Mouse (Mus musculus) brain, adult 2 months (tissue): ENCODE data around the gene Serhl.

Experiments
- DNase-seq: peaks from one replicate; pipeline ENCODE4 v3.0.0; 2011; ENCODE audit warnings: low read depth, low spot score

Serhl gene

DNA sequence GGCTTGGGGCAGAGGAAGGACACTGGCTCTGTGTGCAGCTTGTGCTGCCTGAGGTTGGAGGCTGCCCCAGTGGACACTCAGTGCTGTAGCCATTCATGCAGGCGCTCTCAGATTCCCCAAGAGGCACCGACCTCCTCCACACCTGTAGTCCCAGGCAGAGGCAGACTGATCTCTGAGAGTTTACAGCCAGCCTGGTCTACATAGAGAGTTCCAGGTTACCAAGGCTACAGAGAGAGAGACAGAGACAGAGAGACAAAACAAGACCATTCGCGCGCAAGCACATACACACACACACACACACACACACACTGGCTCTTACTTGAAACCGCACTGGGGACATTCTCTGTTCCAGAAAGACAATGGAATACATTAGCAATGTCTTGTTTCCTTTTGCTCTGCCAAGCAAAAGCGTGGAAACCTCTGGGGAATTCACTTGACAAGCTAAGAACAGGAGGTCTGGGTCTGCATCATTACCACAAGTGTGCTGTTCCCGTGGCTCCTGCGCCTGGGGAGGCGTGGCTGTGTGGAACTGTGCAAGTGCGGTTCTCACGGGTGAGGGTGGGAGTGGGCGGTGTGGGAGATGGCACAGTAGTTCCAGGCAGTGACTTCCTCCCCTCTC lies 5.2 kb upstream of the Serhl start:
- peak; percentile 61 for DNase-seq

DNA sequence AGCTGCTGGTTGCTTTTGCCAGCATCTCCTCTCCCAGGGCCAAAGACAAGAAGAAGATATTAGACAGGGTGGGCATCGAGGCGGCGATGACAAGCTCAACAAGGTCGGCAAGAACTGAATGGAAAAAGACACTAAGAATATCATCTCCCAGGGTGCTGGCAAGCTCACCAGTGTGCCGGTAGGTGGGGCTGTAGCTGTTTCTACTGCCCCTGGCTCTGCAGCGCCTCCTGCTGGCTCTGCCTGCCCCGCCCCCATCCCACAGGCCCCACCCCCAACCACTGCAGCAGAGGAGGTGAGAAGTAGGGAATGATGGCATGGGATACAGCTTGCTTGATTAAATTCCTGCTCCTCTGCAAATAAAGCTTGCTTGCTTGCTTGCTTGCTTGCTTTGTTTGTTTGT lies 3.4 kb upstream of the Serhl start:
- peak; percentile 42 for DNase-seq

DNA sequence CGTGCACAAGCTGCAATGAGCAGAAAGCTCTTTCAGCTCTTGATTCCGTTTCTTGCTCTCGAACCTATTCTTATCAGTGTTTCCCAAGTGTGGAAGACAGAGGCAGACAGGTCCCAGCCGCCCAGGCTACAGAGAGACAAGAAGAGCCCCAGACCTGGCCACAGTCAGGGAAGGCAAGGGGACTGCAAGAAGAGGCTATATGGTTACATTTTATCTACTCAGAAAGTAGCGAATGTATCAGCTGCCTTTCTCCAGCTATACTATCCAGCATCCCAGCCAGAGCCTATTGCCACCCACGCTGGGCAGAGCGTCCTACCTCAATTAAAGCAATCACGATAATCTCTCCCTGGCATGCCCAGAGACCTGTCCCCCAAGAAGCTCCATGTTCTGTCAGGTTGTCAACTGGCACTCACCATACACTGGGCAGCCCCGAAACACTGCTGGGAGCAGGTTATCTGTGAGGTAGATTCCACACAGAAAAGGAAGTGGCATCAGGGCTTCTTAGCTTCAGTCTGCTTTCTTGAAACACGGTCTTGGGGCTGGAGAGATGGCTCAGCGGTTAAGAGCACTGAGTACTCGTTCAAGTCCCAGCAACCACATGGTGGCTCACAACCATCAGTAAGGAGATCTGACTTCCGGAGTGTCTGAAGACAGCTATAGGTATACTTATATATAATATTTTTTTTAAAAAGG lies 2.5 kb upstream of the Serhl start:
- no peak for DNase-seq

DNA sequence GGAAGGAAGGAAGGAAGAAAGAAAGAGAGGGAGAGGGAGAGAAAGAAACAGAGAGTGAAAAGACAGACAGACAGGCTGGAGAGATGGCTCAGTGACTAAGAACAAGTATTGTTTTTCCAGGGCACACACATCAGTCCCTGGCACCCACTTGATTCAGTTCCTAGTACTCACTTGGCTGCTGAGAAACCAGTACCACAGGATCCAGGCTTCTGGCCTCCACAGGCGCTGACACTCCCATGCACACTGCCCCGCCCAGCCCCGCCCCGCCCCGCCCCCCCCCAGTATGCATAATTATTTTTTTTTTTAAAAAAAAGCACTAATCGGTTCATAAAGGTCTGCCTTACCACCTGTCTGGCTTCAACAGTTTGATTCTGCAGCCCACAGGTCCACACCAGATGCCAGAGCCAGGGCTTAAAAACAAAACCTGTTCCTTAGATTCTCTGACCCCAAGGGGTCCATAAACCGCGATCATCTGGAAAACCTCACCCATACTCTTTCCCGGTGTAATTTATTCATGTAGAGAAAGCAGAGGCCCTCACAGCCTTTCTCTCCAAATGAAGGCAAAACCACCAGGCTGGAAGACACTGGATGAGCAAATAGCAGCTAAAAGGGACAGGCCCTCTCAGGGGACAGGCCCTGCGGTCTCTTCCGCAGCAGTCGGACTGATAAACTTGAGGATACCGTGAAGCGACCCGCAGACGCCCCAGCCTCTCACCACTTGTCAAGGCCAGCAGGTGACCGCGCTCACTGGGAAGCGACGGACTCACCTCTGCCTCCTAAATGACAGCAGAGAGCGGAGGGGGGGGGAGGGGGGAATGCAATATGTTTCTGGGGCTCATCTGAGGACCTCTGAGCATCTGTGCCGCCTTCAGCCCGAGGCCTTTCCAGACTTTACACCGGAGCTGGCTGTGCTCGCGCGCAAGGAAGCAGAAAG lies 544 bp upstream of the Serhl start:
- no peak for DNase-seq

DNA sequence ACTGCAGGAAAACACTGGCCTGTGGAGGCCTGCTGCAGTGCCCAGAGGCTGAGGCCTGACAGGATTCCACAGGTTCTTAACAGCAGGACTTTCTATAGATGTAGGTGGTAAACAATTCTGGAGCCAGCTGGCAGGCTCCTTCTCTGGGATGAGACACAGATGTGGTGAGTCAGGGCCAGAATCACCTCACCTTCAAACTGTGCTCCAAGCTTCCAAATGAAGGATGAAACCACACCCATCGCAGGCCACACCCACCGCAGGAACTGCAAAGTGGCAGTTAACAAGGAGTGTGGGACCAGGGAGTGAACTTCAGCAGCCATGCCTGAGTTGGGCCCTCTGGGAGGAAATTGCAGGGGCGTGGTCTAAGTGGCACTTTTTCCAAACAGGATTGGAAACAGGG lies 1.6 kb downstream of the Serhl start:
- DNase-seq, result no peak

DNA sequence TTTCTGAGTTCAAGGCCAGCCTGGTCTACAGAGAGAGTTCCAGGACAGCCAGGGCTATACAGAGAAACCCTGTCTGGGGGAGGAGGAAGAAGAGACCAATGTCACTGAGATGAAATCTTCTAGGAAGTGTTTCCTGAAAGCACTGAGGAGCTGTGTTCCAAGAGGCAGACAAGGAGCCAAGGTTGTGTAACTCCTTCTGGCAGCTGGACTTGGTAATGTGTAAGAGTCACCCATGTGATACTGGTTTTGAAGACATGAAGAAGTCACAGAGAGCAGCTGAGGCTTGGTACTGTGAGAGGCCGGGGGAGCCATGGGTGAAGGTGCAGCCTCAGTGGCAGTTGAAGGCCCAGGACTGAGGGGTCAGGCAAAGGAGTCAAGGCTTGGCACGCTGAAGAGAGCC lies 4.4 kb downstream of the Serhl start:
- DNase-seq, result no peak

DNA sequence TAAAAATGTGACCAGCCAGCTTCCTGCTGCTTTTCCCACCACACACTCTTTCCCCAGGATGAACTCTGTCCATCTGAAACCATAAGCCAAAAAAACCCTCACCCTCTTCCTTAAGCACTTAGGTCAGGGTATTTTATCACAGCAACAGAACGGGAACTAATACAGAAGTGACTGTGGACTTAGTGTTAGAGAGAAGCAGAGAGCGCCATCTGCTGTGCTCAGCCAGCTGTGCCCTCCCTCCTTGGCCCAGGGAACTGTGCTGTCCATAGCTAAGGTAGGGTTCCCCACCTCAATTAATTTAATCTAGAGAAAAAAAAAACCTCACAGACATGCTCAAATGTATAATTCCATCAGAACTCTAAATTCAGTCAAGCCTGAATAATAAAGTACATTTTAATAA lies 6.6 kb downstream of the Serhl start:
- DNase-seq, result no peak

DNA sequence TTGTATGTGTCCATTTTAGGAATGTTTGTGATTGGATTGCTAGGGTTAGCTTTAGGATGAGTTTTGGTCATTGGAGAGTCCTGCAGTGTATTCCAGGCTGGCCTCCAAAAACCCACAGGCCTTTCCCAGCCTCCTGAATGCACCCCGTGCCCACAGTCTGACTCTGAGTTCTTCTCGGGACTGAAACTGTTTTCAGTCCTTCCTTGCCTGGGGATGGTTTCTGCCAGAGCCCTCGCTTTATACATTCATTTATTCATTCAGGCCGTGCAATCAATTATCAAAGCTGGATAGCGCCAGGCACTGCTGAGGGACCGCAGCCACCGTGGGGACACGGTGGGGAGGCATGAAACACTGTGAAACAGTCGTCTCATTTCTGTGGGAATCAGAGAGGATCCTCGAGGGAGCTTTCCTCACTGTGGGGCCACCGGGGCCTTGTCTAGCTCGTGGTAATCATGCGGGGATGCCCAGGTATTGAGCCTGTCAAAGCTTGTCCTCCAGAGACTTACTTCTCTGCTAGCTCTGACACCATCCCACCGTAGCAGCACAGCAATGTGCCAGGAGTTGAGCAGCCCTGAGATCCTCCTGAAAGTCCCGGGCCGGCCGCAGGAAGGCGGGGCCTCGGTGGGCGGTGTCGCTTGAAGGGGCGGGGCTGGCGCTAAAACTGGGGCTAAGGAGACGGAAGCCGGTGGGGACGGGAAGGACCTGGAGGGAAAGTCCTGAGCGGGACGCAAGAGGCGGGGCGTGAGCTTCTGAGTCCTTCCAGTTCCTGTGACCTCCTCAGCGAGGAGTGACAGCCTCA lies 10.4 kb downstream of the Serhl start:
- DNase-seq, result peak; percentile 44

DNA sequence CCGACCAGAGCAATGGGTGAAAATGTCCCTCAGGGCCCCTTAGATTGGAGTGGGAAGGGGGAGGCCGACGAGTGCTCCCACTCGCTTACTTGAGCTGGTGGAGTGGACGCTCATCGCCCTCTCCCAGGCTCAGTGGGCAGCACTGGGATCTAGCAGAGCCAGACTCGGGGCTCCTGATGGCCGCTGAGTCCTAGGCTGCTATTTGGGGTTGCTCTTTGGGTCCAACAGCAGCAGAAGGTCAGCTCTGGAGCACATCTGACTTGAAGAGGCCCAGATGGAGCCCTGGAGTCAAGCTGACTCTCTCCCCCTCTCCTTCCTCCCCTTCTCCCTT lies 11.0 kb downstream of the Serhl start:
- no peak for DNase-seq

DNA sequence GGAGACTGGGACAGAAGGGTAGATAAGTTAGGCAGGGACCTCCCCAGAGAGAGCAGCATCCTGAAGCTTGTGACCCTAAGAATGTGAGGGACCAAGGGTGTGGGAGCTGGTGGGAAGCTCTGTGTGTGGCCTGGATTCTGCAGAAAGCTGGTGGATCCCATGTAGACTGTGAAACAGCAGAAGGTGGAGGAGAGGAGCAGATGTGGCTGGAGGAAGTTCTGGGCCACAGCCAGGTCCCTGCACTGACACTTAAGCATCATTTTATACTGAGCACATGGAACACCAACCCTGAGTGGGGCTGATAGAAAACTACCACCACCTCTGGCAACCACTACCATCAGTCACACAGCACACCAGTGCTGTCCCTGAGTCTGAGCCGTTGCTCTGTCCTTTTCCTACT lies 13.8 kb downstream of the Serhl start:
- peak; percentile 56 for DNase-seq

DNA sequence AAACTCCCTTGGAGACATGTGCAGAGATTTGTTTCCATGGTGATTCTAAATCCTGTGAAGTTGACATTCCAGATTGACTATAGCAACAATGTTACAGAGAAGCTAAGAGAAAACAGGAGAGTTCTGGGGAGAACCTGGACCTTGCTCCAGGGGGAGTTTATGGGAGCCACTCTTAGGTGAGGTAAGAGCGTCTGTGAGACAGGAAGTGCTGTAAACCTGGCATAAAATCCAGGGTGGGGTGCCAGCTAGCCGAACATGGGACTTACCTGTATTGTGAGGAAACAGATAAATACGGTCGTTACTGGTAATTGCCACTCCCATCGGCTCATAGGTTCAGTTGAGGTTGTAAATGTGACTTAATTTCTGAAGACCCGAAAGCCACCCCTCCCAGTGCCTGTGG lies 17.1 kb downstream of the Serhl start:
- DNase-seq, result no peak

DNA sequence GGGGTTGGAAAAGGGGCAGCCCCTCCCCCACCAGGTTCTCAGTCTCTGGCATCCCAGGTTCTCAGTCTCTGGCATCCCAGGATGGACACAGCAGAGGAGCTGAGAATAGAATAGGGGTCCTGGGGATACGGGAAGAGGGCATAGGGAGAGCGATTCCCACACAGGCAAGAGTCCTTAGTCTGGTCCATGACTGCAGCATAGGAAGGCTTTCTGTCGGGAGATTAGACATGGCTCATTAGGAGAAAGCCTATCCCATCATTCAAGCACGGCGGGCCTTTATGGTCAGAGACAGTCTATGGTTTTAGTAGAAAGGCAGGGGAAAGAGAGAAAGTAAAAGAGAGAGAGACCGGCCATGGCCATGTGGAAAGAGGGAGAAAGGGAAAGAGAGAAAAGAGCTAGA lies 18.5 kb downstream of the Serhl start:
- no peak for DNase-seq

DNA sequence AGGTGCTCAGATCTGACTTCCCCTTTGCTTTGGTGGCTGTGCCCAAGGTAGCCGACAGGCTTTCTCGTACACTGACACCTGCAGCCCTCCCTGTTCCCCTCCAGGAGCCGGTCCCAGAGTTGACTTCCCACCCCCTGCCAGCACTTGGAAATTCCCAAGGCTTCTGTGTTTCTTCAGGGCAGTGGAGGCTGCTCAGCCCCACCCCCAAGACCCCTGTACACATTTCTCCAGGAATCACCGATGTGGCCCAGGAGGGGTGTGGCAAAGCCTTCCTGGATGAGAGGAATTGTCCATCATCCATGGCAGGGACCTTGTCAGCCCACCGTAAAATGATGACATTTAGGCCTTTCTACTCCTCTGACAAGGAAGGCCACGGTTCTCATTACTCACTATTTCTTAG lies 22.0 kb downstream of the Serhl start:
- DNase-seq, result no peak

DNA sequence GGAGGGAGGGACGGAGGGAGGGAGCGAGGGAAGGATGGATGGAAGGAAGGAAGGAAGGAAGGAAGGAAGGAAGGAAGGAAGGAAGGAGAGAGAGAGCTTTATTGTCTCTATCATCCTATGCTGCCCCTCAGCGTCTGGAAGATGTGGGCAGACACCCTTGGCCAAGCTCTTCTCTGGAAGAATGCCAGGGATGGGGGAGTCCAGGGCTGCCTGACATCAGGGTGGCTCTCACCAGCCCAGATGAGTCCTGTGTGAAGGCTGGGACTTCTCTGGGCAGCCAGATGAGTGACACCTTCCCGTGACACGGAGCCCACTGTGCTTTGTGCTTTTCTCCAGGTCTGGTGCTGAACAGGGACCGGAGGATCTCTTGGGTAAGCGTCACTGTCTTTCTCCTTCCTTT lies 22.6 kb downstream of the Serhl start:
- DNase-seq, result no peak

DNA sequence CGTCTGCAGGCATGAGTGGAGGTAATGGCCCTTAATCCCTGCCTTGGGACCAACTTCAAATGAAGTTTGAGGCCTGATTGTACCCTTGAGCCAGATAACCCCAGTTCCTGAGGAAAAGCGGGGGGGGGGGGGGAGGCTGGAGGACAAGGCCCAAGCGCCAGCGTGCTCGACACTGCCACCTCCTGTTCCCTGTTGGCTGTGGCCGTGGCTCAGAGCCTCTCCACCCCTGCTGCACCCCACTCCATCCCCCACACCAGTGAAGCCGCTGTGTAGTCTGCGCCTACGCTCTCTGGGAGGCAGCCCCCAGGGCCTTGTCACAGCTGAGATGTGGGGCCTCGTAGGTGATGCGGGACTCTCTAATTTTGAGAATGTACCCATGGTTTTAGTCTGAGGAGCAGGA lies 23.6 kb downstream of the Serhl start:
- DNase-seq, result peak; percentile 83

DNA sequence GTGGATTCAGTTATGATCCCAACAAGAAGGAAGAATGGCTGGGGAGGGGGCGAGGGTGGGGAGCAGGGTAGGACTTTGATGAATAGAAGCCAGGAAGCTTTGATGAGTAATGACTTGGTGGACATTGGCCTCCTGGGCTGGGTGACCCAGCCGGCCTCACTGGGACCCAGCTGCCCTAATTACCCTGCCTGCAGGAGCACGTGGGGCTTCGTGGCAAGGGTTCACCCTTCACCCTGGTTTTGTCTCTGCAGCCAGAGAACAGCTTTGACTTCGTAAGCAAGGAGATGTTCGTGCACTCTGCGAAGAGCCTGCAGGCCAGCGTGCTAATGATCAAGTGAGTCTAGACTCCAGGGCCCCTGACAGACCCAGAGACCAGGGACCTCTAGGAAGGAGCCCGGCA lies 24.8 kb downstream of the Serhl start:
- DNase-seq, result no peak

DNA sequence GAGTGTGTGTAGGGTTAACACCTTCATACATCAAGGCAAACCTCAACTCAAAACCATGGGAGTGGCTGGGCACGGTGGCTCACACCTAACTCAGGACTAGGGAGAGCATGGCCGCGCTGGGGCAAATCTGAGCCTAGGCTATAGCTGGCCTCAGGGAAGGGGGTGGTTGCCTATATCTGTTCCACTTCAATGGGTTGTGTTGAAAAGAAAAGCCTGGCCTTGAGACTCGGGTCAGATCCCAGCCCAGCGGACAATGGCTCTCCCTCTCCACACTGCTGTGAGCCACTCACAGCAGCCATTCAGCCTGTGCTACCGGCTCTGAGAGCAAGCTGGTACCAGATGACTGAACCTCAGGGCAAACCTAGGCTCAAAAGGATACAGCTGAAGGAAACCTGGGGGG lies 25.8 kb downstream of the Serhl start:
- DNase-seq, result no peak

DNA sequence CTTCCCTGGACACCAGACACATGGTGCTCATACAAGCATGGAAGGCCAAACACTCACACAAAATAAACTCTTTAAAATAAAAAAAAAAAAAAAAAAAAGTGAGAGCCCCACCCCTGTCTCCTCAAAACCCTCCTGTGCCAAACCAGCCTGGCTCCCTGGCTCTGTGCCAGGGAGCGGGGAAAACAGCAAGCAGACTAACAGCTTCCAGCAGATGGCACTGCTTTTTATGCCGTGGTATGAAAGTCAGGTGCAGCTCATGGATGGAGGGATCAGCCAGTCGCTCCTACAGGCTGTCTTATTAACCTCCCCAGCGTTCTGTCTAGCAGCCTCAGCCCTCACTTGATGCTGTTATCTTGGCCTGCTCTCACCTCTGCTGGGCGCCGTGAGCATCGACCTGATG lies 29.1 kb downstream of the Serhl start:
- peak; percentile 92 for DNase-seq

DNA sequence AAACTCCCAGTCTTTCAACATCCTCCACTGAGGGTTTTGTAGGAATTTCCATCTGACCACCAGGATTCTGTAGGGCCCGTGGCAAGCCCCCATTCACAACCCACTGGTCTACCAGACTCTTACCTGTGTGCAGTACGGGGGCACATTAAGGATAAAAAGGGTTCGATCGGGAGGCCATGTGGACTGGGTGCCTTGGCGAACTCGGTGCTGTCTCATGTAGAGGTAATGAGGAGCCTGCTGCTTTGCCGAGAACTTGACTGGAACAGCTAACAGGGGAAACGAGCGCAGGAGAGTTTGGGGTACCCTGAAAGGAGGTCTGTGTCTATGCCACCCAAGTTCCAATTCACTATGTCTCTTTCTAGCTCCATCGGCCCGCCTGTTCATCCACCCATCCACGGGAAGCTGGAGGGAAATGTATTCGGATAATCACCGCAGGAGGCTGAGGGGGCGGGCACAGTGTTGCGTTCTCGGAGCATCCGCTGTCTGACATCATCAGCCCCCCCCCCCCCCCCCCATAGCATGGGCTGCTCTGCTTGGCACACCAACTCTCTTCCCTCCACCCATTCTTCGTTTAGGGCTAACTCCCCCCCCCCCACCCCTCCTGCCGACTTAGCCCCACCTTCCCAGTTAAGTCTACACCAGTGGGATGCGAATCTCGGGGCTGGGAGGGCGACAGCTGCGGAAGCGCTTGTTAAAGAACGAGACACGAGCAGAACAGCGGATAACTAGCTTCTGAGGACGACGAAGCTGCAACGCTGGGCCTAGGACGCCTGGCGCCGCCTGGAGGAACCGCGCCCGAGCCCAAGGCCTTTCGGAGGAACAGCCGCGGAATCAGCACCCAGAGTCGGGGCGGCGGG lies 32.6 kb downstream of the Serhl start:
- DNase-seq, result peak; percentile 78

DNA sequence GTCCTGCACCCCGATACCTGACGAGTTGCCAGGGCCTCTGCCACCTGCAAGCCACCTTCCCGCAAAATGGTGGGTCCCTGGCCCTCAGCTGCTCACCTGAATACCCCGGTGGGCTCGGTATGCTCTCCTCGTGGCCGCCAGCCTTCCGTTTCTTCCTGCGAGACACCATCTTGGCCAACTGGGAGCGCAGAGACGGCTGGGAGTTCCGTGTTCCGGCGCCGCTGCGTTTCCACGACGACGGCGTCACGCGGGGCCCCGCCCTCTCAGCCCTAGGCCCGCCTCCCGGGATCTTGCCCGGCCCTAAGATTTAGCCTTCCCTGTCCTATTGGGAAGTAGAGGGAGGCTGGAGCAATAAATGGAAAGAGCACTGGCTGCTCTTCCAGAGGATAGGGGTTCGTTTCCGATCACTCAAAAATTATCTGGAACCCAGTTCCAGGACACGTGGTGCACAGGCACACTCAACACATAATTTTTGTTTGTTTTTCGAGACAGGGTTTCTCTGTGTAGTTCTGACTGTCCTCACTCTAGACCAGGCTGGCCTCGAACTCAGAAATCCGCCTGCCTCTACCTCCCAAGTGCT lies 33.4 kb downstream of the Serhl start, which contains the start of gene Rrp7a:
TSS of gene Rrp7a (minus strand) at position 236 of the 580 bp plus-strand sequence.
- DNase-seq, result peak; percentile 94

DNA sequence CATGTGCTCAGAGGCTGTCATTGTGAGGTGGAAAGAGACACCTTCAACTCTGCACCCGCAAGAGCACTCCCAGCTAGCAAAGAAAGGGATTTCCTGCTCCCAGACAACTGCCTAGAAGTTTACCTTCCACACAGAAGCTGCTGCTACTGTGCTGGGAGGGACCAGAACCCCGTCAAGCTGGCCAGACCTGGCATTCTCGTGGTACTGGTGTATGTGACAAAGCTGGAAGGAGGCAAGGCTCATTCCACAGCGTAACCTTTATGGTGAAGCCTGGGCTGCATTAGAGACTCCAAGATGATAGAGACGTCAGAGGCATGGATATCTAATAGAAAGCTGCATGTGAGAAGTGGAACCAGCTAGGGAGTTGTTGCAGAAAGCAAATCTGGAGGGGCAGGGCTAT lies 35.3 kb downstream of the Serhl start:
- no peak for DNase-seq
